Mouse (Mus musculus) megakaryocyte, adult 5-6 weeks (primary cell): ENCODE data around the gene Fkbp15. TPM values are rescaled to one million over a fixed set of nuclear protein-coding genes. Genes with fewer than 3 reads are reported as not detected.
A peak's percentile ranks its signal among the peaks of the same experiment; 100 is the strongest.
"Not testable (repeated sequence)": the region's sequence is repeated elsewhere in the genome, so short reads cannot be mapped to it uniquely, and the experiment has no call there.

Experiments
- ATAC-seq: 2 replicates; pipeline ENCODE4 v1.8.0; 2016; ENCODE audit warnings: mild to moderate bottlenecking, inconsistent platforms; ENCODE audit not compliant: poor library complexity, severe bottlenecking
- total RNA-seq, 2 experiments: library from RNA; stranded (forward) in 1 of 2; stranded (reverse) in 1 of 2; fragments of 153-499, 151-499 nt in 1 of 2; fragments of 221-1000, 200-1000 nt in 1 of 2; gene quantifications; 2 replicates each; pipeline versions ENCODE4 v1.2.3 to v1.2.4; 2015 to 2017

Fkbp15 gene
- total RNA-seq, 2 experiments from 2014 or later: 47.6 to 110 TPM

GRCm38 (mm10) chr4:62286257-62286991, 73.9 kb downstream of the Fkbp15 start:
- peak; percentile 60 for ATAC-seq

DNA sequence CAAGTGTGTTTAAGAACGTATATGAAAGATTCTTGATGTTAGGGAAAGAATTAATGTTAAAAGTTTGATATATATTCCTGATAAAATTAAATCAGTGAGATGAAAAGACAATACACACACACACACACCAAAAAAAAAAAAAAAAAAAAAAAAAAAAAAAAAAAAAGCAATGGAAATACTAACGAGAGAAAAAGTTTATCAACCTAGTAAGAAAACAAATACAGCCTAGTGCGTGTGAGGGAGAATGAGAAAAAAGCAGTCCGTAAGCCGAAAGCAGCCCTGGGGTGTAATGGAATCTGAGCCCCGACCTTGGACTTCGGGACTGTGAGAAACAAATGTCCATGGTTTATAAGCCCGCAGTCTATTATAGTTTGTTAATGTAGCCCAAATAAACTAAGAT, 74.8 kb downstream of the Fkbp15 start:
- no peak for ATAC-seq

GRCm38 (mm10) chr4:62282969-62283368, 77.4 kb downstream of the Fkbp15 start:
- 0 out of 2 replicates have a peak, but pooled peaks have one; percentile 1 for ATAC-seq

GRCm38 (mm10) chr4:62281319-62281718, 79.0 kb downstream of the Fkbp15 start:
- no peak for ATAC-seq

GRCm38 (mm10) chr4:62278081-62278480, 82.3 kb downstream of the Fkbp15 start:
- ATAC-seq: no peak

- no peak for ATAC-seq
These were observed 83.1 kb downstream of the Fkbp15 start for GRCm38 (mm10) chr4:62277222-62277621.

DNA sequence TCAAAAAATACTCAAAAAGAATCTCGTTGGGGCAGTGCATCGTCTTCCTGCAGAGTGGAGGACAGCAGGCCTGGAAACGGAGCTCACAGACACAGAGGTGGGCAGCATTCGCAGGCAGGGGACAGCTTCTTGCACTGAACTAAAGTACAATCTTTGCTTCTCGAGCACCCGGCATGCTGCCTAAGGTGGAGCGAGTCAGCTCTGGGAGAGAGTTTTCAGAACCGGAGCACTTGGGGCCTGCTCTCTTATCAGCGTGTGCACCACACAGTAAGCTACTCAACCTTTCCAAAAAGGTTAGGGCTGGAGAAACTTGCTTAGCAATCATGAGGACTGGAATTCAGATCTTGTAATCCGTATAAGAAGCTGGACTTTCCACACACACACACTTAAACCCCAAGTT, 83.7 kb downstream of the Fkbp15 start:
- ATAC-seq: no peak

GRCm38 (mm10) chr4:62274841-62275536, 85.4 kb downstream of the Fkbp15 start:
- ATAC-seq: no peak

DNA sequence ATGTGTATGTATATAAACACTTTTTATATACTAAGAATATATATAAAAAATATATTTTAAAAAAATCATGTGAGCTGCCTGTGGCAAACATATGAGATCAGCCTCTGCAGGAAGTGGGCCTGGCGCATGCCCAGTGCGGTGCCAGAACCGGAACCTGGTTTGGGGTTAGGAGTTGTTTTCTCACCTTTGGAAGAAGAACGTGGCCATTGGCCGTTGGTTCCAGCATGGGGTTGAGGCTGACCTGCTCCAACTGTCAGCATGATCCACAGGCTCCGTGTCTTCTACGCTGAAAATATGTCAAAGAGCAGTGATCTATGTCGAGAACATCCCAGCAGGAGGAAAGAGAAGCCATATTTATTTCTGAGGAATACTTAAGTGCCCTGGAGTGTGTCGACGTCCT, 86.4 kb downstream of the Fkbp15 start:
- ATAC-seq: no peak

- ATAC-seq: no peak
These were observed 87.7 kb downstream of the Fkbp15 start for GRCm38 (mm10) chr4:62272696-62273095.

GRCm38 (mm10) chr4:62267101-62267500, 93.2 kb downstream of the Fkbp15 start:
- ATAC-seq: no peak

- ATAC-seq: not testable (repeated sequence)
These were observed 94.3 kb downstream of the Fkbp15 start for GRCm38 (mm10) chr4:62266016-62266415.

DNA sequence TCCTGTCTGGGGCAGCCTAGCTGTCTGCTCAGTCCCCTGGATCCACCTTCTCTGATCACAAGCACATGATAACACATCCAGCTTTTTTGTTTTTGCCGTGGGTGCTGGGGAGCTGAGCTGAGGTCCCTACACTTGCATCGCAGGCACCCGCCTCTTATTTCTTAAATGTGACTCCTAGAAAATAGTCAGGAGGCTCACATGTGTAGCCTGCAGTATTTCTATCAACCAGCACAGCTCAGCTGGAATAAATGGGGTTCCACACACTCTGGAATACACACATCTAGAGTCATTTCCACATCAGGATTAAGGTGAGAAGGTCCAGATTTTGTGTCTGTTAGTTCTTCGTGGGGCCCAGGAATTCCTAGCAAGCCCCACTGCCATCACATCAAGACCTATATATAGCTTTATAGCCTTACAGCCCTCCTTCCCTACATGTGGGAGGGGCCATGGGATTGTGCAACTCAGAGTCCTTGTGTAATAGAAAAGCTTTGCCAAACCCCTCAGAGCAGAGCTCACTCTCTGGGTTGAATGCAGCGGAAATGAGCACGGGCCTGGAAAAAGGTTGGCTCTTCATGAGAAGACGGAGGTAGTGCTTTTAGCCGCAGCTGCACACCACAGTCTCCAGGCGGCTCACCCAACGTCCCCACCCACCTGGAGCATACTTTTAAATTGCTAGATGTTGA, 95.1 kb downstream of the Fkbp15 start:
- peak; percentile 97 for ATAC-seq

- peak; percentile 41; the same call in 1 of the 2 replicates for ATAC-seq
These were observed 97.1 kb downstream of the Fkbp15 start for GRCm38 (mm10) chr4:62263133-62263844.

DNA sequence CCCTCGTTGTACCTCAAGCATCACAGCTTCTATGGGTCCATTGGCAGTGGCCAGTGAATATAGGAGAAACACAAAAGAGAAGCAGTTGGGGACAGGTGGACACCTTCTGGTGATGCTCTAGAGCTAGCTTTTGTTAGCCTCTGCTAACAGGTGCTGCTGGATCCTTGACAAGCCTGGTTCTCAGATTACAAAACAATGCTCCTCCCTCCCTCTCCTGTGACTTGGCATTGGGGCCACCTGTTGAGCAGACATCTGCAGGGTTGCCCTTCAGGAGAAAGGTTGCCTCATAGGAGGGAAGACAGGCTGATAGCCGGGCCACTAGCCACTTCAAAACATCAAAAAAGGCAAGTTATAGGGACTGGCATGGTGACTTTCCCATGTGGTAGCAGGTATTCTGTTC, 98.1 kb downstream of the Fkbp15 start, which contains the start of gene Slc31a2:
Slc31a2 (plus strand) TSS at position 287 of the 400 bp plus-strand sequence.
- ATAC-seq: no peak

DNA sequence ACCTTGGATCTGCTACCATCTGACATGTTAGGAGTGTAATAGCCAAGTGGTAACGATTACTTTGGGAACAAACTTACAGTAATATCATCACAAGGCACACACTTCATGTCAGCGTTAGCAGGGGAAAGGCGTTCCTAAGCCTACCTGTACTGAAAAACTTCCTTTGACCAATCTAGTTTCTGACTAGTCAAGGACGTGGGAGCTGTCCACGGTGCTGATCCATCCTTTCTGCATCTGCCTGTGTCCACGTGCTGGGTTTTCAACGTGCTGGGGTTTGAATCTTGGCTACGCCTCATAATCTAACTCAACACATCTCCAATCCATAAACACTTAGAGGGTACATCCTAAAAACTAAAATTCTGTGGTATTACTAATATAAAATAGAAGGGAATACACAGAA, 103.4 kb downstream of the Fkbp15 start:
- ATAC-seq: no peak; the same call in 1 of the 2 replicates

DNA sequence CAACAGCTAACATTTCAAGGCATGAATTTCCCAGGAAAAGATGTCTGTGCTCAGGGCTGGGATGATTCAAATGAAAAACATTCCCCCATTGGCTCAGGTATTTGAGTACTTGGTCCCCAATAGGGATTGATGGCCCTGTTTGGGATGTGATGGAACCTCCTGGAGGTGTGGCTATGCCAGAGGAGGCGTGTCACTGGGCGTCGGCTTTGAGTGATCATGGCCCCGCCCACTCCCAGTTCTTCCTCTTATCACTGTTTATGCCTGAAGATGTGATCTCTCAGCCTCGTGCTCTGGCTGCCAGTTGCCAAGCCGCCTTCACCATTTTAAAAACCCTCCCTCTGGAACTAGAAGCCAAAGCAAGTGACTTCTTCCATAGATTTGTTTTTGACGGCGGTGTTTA, 105.8 kb downstream of the Fkbp15 start:
- no peak for ATAC-seq

DNA sequence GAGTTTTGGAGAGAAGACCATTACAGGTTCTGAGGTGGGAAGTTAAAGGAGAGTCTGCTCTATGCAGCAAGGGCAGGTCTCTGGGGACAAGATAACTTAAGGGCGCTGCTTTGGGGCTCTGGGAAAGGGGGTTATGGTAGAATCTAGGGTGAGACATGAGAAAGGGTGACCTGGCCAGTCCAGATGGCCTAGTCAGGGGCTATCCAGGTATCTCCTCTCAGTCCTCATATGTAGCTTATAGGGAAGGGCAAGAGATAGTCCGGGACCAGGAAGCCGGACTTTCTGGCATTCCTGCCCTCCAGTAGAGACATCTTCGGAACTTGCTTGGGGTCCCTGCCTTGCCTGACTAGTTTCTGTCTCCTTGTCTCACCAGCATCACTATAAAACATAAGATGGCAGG, 108.6 kb downstream of the Fkbp15 start:
- ATAC-seq: no peak

DNA sequence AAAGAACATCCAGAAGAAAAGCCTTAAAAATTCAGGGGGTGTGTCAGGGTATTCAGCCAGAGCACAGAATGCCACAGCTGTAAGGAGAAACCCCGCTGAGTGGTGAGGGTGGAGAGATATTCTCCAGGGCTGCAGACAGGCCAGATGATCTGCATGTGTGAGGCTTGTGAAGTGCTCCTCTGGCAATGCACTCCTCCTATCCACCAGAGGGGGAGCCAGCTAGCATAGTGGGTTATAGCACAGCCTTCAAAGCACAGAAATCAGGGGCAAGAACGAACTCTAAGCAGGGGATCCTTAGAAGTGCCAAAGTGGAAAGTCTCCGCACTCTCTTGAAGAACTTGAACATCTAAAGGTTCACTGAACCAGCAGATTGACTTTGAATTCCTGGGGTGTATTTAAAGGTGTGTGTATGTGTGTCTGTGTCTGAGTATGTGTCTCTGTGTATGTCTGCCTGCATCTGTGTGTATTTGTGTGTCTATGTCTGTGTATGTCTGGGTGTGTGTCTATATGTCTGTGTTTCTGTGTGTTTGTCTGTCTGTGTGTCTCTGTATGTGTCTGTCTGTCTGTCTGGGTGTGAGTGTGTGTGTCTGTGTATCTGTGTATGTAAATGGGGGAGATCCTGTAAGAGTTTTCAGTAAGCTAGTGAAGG, 109.3 kb downstream of the Fkbp15 start:
- no peak for ATAC-seq
